Mouse (Mus musculus) limb, embryonic 15.5 days (tissue): ENCODE results near the gene Gprasp1. TPM values are rescaled to one million over a fixed set of nuclear protein-coding genes. Genes with fewer than 3 reads are reported as not detected.
"Not testable (repeated sequence)": the region's sequence is repeated elsewhere in the genome, so short reads cannot be mapped to it uniquely, and the experiment has no call there.

Experiments used
- ATAC-seq: fragments of 200-750 bp; cut with Nextera tagmentation; 2 replicates; pipeline ENCODE4 v1.8.0; 2017; ENCODE audit warnings: low read depth, moderate TSS enrichment; ENCODE audit not compliant: insufficient number of reproducible peaks, low FRiP score, low TSS enrichment
- H3K27ac ChIP-seq: fragments of 300-500 bp; sonication (generic); 2 replicates; pipeline ENCODE4 v1.5.1; 2015; ENCODE audit warnings: moderate library complexity, mild to moderate bottlenecking, inconsistent platforms
- H3K27me3 ChIP-seq: fragments of 300-500 bp; sonication (generic); 2 replicates; pipeline ENCODE4 v1.6.1; 2015; ENCODE audit warnings: inconsistent platforms
- H3K36me3 ChIP-seq: fragments of 300-500 bp; sonication (generic); 2 replicates; pipeline ENCODE4 v1.6.1; 2015; ENCODE audit warnings: inconsistent platforms
- H3K4me1 ChIP-seq: fragments of 300-500 bp; sonication (generic); 2 replicates; pipeline ENCODE4 v1.6.1; 2015; ENCODE audit warnings: inconsistent platforms
- H3K4me2 ChIP-seq: fragments of 300-500 bp; sonication (generic); 2 replicates; pipeline ENCODE4 v1.6.1; 2015; ENCODE audit warnings: mild to moderate bottlenecking, inconsistent platforms
- H3K4me3 ChIP-seq: fragments of 300-500 bp; sonication (generic); 2 replicates; pipeline ENCODE4 v1.5.1; 2015; ENCODE audit warnings: mild to moderate bottlenecking, inconsistent platforms
- H3K9ac ChIP-seq: fragments of 300-500 bp; sonication (generic); 2 replicates; pipeline ENCODE4 v1.6.1; 2015; ENCODE audit warnings: inconsistent platforms
- H3K9me3 ChIP-seq: fragments of 300-500 bp; sonication (generic); 2 replicates; pipeline ENCODE4 v1.6.1; 2016; ENCODE audit warnings: inconsistent platforms
- WGBS: fragments of 180-500 bp; shearing (Covaris S2); methylation state at CpG from one replicate; pipeline ENCODE4 v1.1.7; 2015; 5-methylcytosine and 5-hydroxymethylcytosine counted together
- polyA plus RNA-seq: library from polyadenylated mRNA; unstranded; fragments of >200 nt; fragmentation: Nextera tagmentation; extraction: Ambion mirVana; gene quantifications from 2 replicates; pipeline ENCODE4 v1.2.1, GENCODE M21; 2015

Gene Gprasp1
- 45.6 and 46.1 TPM in 2 replicates for polyA plus RNA-seq

- peak within 1 kb of the TSS; percentile 77 for H3K27ac ChIP-seq
- peak within 1 kb of the TSS; percentile 46 for H3K4me2 ChIP-seq
- no peaks in the 10 kb centered on the region for H3K36me3 ChIP-seq
- ATAC-seq: peak; percentile 86
- H3K9me3 ChIP-seq: no peaks in the 10 kb centered on the region
- peak within 1 kb of the TSS; percentile 52 for H3K9ac ChIP-seq
- H3K4me3 ChIP-seq: peak within 1 kb of the TSS; percentile 59
- no peaks in the 10 kb centered on the region for H3K27me3 ChIP-seq
- WGBS: 22% methylated on average over 48 of the region's 48 CpGs
- H3K4me1 ChIP-seq: no peaks in the 10 kb centered on the region; the same call in 1 of the 2 replicates
Measured at GRCm38 (mm10) chrX:135742304-135743055, at the start of gene Gprasp1, which contains the start of gene Armcx5. TSS of gene Gprasp1 (plus strand) at chrX:135742733. TSS of gene Armcx5 (plus strand) at chrX:135742733.

- H3K9me3 ChIP-seq: no peaks in the 10 kb centered on the region
- no peak within 1 kb of the TSS for H3K27ac ChIP-seq
- H3K4me2 ChIP-seq: no peak within 1 kb of the TSS
- no peak within 1 kb of the TSS for H3K4me3 ChIP-seq
- no peaks in the 10 kb centered on the region for H3K4me1 ChIP-seq
- 58% methylated on average over 1 of the region's 1 CpGs for WGBS
- ATAC-seq: no peak
- H3K27me3 ChIP-seq: peaks cover 6% of the 10 kb centered on the region; the same call in 1 of the 2 replicates
- H3K36me3 ChIP-seq: no peaks in the 10 kb centered on the region
- no peak within 1 kb of the TSS for H3K9ac ChIP-seq
Measured at GRCm38 (mm10) chrX:135693633-135694032, 48.9 kb upstream of the Gprasp1 start, which contains the start of gene Tcp11x2. TSS of gene Tcp11x2 (minus strand) at chrX:135693790.

- Histone ChIP-seq H3K36me3 (no peaks in the 10 kb centered on the region), H3K27ac (no peak overlapping the region), H3K9me3 (no peaks in the 10 kb centered on the region), H3K4me1 (no peaks in the 10 kb centered on the region), H3K4me2 (no peak overlapping the region), H3K9ac (no peak overlapping the region), H3K27me3 (0 out of 2 replicates have a peak, but pooled peaks cover 8% of the 10 kb centered on the region), H3K4me3 (no peak overlapping the region)
- WGBS: 93% methylated on average over 1 of the region's 1 CpGs
- ATAC-seq: no peak
Measured at GRCm38 (mm10) chrX:135703111-135703510, 39.4 kb upstream of the Gprasp1 start.

GRCm38 (mm10) chrX:135704349-135704748 lies 38.2 kb upstream of the Gprasp1 start:
- Histone ChIP-seq H3K27me3 (0 out of 2 replicates have a peak, but pooled peaks cover 8% of the 10 kb centered on the region), H3K4me3 (no peak overlapping the region), H3K4me2 (no peak overlapping the region), H3K4me1 (no peaks in the 10 kb centered on the region), H3K9me3 (no peaks in the 10 kb centered on the region), H3K36me3 (no peaks in the 10 kb centered on the region), H3K27ac (no peak overlapping the region), H3K9ac (no peak overlapping the region)
- ATAC-seq: no peak
- 39% methylated on average over 2 of the region's 2 CpGs for WGBS

GRCm38 (mm10) chrX:135712845-135713244 lies 29.7 kb upstream of the Gprasp1 start:
- 58% methylated on average over 2 of the region's 2 CpGs for WGBS
- no peak for ATAC-seq
- no peak overlapping the region for H3K4me3 ChIP-seq
- H3K27me3 ChIP-seq: peaks cover 5% of the 10 kb centered on the region; the same call in 1 of the 2 replicates
- H3K27ac ChIP-seq: no peak overlapping the region
- H3K4me2 ChIP-seq: no peak overlapping the region
- H3K4me1 ChIP-seq: no peaks in the 10 kb centered on the region
- H3K9me3 ChIP-seq: no peaks in the 10 kb centered on the region
- H3K9ac ChIP-seq: no peak overlapping the region
- no peaks in the 10 kb centered on the region for H3K36me3 ChIP-seq

GRCm38 (mm10) chrX:135725161-135725560 lies 17.4 kb upstream of the Gprasp1 start, which contains the start of gene Tmsb15a:
TSS of gene Tmsb15a (minus strand) at chrX:135725261.
- no peak within 1 kb of the TSS for H3K27ac ChIP-seq
- WGBS: 83% methylated on average over 10 of the region's 10 CpGs
- H3K4me3 ChIP-seq: no peak within 1 kb of the TSS
- H3K4me1 ChIP-seq: no peaks in the 10 kb centered on the region
- no peaks in the 10 kb centered on the region for H3K36me3 ChIP-seq
- H3K27me3 ChIP-seq: peaks cover 17% of the 10 kb centered on the region; the same call in 1 of the 2 replicates
- no peaks in the 10 kb centered on the region for H3K9me3 ChIP-seq
- no peak within 1 kb of the TSS for H3K4me2 ChIP-seq
- no peak within 1 kb of the TSS for H3K9ac ChIP-seq
- no peak for ATAC-seq

- H3K4me3 ChIP-seq: no peak overlapping the region
- no peaks in the 10 kb centered on the region for H3K27me3 ChIP-seq
- 91% methylated on average over 2 of the region's 2 CpGs for WGBS
Measured at GRCm38 (mm10) chrX:135738730-135739520, 3.6 kb upstream of the Gprasp1 start.

GRCm38 (mm10) chrX:135743056-135743355 lies 473 bp downstream of the Gprasp1 start:
- Histone ChIP-seq H3K4me3 (peak overlapping the region; percentile 59), H3K36me3 (no peaks in the 10 kb centered on the region), H3K27ac (peak overlapping the region; percentile 77; the same call in 1 of the 2 replicates), H3K9me3 (no peaks in the 10 kb centered on the region), H3K4me2 (peak overlapping the region; percentile 44), H3K27me3 (no peaks in the 10 kb centered on the region), H3K9ac (peak overlapping the region; percentile 52), H3K4me1 (no peaks in the 10 kb centered on the region; the same call in 1 of the 2 replicates)
- no peak for ATAC-seq
- WGBS: 22% methylated on average over 7 of the region's 7 CpGs

More at GRCm38 (mm10) chrX:135738730-135739520, 3.6 kb upstream of the Gprasp1 start:
- Histone ChIP-seq H3K36me3 (no peaks in the 10 kb centered on the region), H3K4me2 (no peak overlapping the region), H3K9me3 (no peaks in the 10 kb centered on the region), H3K9ac (no peak overlapping the region), H3K4me1 (no peaks in the 10 kb centered on the region; the same call in 1 of the 2 replicates), H3K27ac (no peak overlapping the region)
- no peak for ATAC-seq

GRCm38 (mm10) chrX:135745376-135745775 lies 2.8 kb downstream of the Gprasp1 start:
- H3K4me2 ChIP-seq, H3K4me3 ChIP-seq, H3K36me3 ChIP-seq, H3K27me3 ChIP-seq, H3K27ac ChIP-seq, ATAC-seq, H3K9ac ChIP-seq, H3K9me3 ChIP-seq, H3K4me1 ChIP-seq: not testable (repeated sequence)
- 94% methylated on average over 3 of the region's 3 CpGs for WGBS

GRCm38 (mm10) chrX:135752832-135753231 lies 10.3 kb downstream of the Gprasp1 start:
- Histone ChIP-seq H3K9me3 (no peaks in the 10 kb centered on the region), H3K9ac (no peak overlapping the region), H3K4me1 (no peaks in the 10 kb centered on the region), H3K27ac (no peak overlapping the region), H3K4me3 (no peak overlapping the region), H3K36me3 (no peaks in the 10 kb centered on the region), H3K27me3 (no peaks in the 10 kb centered on the region), H3K4me2 (no peak overlapping the region)
- 2% methylated on average over 2 of the region's 2 CpGs for WGBS
- no peak for ATAC-seq

GRCm38 (mm10) chrX:135761707-135762106 lies 19.2 kb downstream of the Gprasp1 start:
- H3K27me3 ChIP-seq: no peaks in the 10 kb centered on the region
- no peaks in the 10 kb centered on the region for H3K9me3 ChIP-seq
- H3K9ac ChIP-seq: no peak overlapping the region
- no peak overlapping the region for H3K4me3 ChIP-seq
- H3K4me2 ChIP-seq: no peak overlapping the region
- no peak overlapping the region for H3K27ac ChIP-seq
- no peaks in the 10 kb centered on the region for H3K36me3 ChIP-seq
- ATAC-seq: no peak
- H3K4me1 ChIP-seq: no peaks in the 10 kb centered on the region

- Histone ChIP-seq H3K27ac (no peak overlapping the region), H3K27me3 (no peaks in the 10 kb centered on the region), H3K9ac (no peak overlapping the region), H3K9me3 (no peaks in the 10 kb centered on the region), H3K4me3 (no peak overlapping the region), H3K36me3 (no peaks in the 10 kb centered on the region), H3K4me2 (no peak overlapping the region), H3K4me1 (no peaks in the 10 kb centered on the region)
- 82% methylated on average over 3 of the region's 3 CpGs for WGBS
- ATAC-seq: no peak
Measured at GRCm38 (mm10) chrX:135768043-135768548, 25.6 kb downstream of the Gprasp1 start.
